Comparison of ENCODE assay signal across 8 mouse cellular contexts in genomic region chr12:86905203-86905602, GRCm38 (mm10). TPM values are rescaled to one million over a fixed set of nuclear protein-coding genes. Genes with fewer than 3 reads are reported as not detected.
DNase-seq lines count a peak whose midpoint lies in the region; ATAC-seq and TF ChIP-seq lines count a peak whose summit lies in the region.

No protein-coding gene starts in this region.

- 11% methylated on average over 4 of the region's 4 CpGs for WGBS in hindbrain, embryonic 11.5 days
- WGBS in hindbrain, embryonic 12.5 days: 13% methylated on average over 4 of the region's 4 CpGs
- 4% methylated on average over 4 of the region's 4 CpGs for WGBS in bone marrow, adult 2 months
- 11% methylated on average over 4 of the region's 4 CpGs for WGBS in liver, postnatal 0 days (ENCODE audit: insufficient replicate concordance)
- 22% methylated on average over 4 of the region's 4 CpGs for WGBS in stomach, postnatal 0 days

- no peak for TF ChIP-seq POLR2A in CH12.LX (IDR thresholded peaks at IDR 0.05; ENCODE audit: low read depth, low read length)
- TF ChIP-seq POLR2A in bone marrow, adult 2 months (IDR thresholded peaks at IDR 0.05; ENCODE audit: borderline replicate concordance, control insufficient read depth, low read depth, low read length): no peak

- no peaks in the 10 kb centered on the region for H3K79me2 ChIP-seq in CH12.LX (replicated peaks; ENCODE audit: control insufficient read depth, extremely low read depth, insufficient read depth, poor library complexity, severe bottlenecking)

- H3K27ac ChIP-seq in hindbrain, embryonic 11.5 days (ENCODE audit: low read depth, low read length): no peak overlapping the region
- no peak overlapping the region for H3K27ac ChIP-seq in hindbrain, embryonic 12.5 days
- no peak overlapping the region; the same call in 1 of the 2 replicates for H3K27ac ChIP-seq in CH12.LX (ENCODE audit: insufficient read depth, low read depth)
- no peak overlapping the region for H3K27ac ChIP-seq in bone marrow, adult 2 months (ENCODE audit: control insufficient read depth, insufficient read depth, low read depth, low read length, poor library complexity)
- no peak overlapping the region for H3K27ac ChIP-seq in liver, postnatal 0 days (ENCODE audit: low read depth)
- no peak overlapping the region for H3K27ac ChIP-seq in stomach, postnatal 0 days (replicated peaks)

- 0 out of 2 replicates have a peak, but pooled peaks cover 3% of the 10 kb centered on the region for H3K4me1 ChIP-seq in hindbrain, embryonic 11.5 days (replicated peaks; ENCODE audit: control insufficient read depth, insufficient read depth, low read length)
- peaks cover 12% of the 10 kb centered on the region for H3K4me1 ChIP-seq in hindbrain, embryonic 12.5 days
- H3K4me1 ChIP-seq in CH12.LX (ENCODE audit: control insufficient read depth in 1 of 2, insufficient read depth in 2 of 2): peaks cover 9 to 26% of the 10 kb centered on the region in 2 experiments
- no peaks in the 10 kb centered on the region for H3K4me1 ChIP-seq in bone marrow, adult 2 months (ENCODE audit: control insufficient read depth, insufficient read depth, low read length)
- H3K4me1 ChIP-seq in liver, postnatal 0 days (ENCODE audit: insufficient read depth): peaks cover 17% of the 10 kb centered on the region
- H3K4me1 ChIP-seq in stomach, postnatal 0 days (replicated peaks; ENCODE audit: control insufficient read depth, insufficient read depth): 0 out of 2 replicates have a peak, but pooled peaks cover 5% of the 10 kb centered on the region

- ATAC-seq in hindbrain, embryonic 11.5 days (ENCODE audit: low FRiP score): peak; percentile 29; the same call in 1 of the 2 replicates
- no peak for ATAC-seq in hindbrain, embryonic 12.5 days (ENCODE audit: low FRiP score)
- peak; percentile 40; the same call in 1 of the 2 replicates for ATAC-seq in liver, postnatal 0 days
- peak; percentile 51; the same call in 1 of the 2 replicates for ATAC-seq in stomach, postnatal 0 days (ENCODE audit: low FRiP score, low TSS enrichment)

- no peak overlapping the region for H3K9ac ChIP-seq in hindbrain, embryonic 11.5 days (ENCODE audit: low read depth, low read length)
- H3K9ac ChIP-seq in hindbrain, embryonic 12.5 days: no peak overlapping the region
- H3K9ac ChIP-seq in CH12.LX (ENCODE audit: insufficient read depth, low read depth): no peak overlapping the region
- H3K9ac ChIP-seq in liver, postnatal 0 days (replicated peaks): no peak overlapping the region
- H3K9ac ChIP-seq in stomach, postnatal 0 days (ENCODE audit: low read length): no peak overlapping the region

- no peaks in the 10 kb centered on the region; the same call in 1 of the 2 replicates for H3K27me3 ChIP-seq in hindbrain, embryonic 11.5 days (ENCODE audit: control insufficient read depth, insufficient read depth, low read length)
- peaks cover 9% of the 10 kb centered on the region for H3K27me3 ChIP-seq in hindbrain, embryonic 12.5 days
- no peaks in the 10 kb centered on the region for H3K27me3 ChIP-seq in CH12.LX (replicated peaks)
- H3K27me3 ChIP-seq in liver, postnatal 0 days (ENCODE audit: insufficient read depth, low read length): no peaks in the 10 kb centered on the region
- H3K27me3 ChIP-seq in stomach, postnatal 0 days (ENCODE audit: control insufficient read depth, insufficient read depth, low read length): no peaks in the 10 kb centered on the region

- no peaks in the 10 kb centered on the region for H3K36me3 ChIP-seq in hindbrain, embryonic 11.5 days (ENCODE audit: control insufficient read depth, insufficient read depth, low read length)
- no peaks in the 10 kb centered on the region for H3K36me3 ChIP-seq in hindbrain, embryonic 12.5 days
- H3K36me3 ChIP-seq in CH12.LX (replicated peaks in 1 of 2; ENCODE audit: control insufficient read depth in 1 of 2, insufficient read depth in 1 of 2, low read length in 1 of 2): peaks cover 0 to 9% of the 10 kb centered on the region in 2 experiments
- H3K36me3 ChIP-seq in liver, postnatal 0 days (replicated peaks; ENCODE audit: insufficient read depth, low read length): no peaks in the 10 kb centered on the region
- no peaks in the 10 kb centered on the region for H3K36me3 ChIP-seq in stomach, postnatal 0 days (ENCODE audit: control insufficient read depth, insufficient read depth, low read length)

- H3K4me3 ChIP-seq in hindbrain, embryonic 11.5 days (ENCODE audit: low read depth, low read length): no peak overlapping the region
- H3K4me3 ChIP-seq in hindbrain, embryonic 12.5 days: no peak overlapping the region
- no peak overlapping the region for H3K4me3 ChIP-seq in CH12.LX (replicated peaks in 1 of 3; ENCODE audit: low read depth in 2 of 3, low read length in 2 of 3, poor library complexity in 1 of 3)
- no peak overlapping the region for H3K4me3 ChIP-seq in bone marrow, adult 2 months (replicated peaks; ENCODE audit: control insufficient read depth, low read depth, low read length)
- no peak overlapping the region for H3K4me3 ChIP-seq in liver, postnatal 0 days (ENCODE audit: low read depth, low read length)
- H3K4me3 ChIP-seq in stomach, postnatal 0 days (ENCODE audit: low read depth, low read length): no peak overlapping the region

- in situ Hi-C loops in CH12.LX (cut with MboI; ENCODE audit: low pct_ligation_motif_present, low pct_unique_long_range_greater_than_20kb, low sequenced_read_pairs): loop anchor here (5.0 kb wide), 1 partner anchor 108 kb away; no protein-coding TSS in a partner anchor

- H3K4me2 ChIP-seq in hindbrain, embryonic 11.5 days (replicated peaks; ENCODE audit: low read depth, low read length): no peak overlapping the region
- H3K4me2 ChIP-seq in hindbrain, embryonic 12.5 days (replicated peaks): no peak overlapping the region
- H3K4me2 ChIP-seq in CH12.LX (ENCODE audit: insufficient read depth, low read depth, poor library complexity, severe bottlenecking): 0 out of 2 replicates have a peak overlapping the region, but pooled peaks have one; percentile 9
- no peak overlapping the region for H3K4me2 ChIP-seq in liver, postnatal 0 days (ENCODE audit: low read depth, low read length)
- H3K4me2 ChIP-seq in stomach, postnatal 0 days (replicated peaks; ENCODE audit: low read depth): no peak overlapping the region

- DNase-seq in hindbrain, embryonic 11.5 days (ENCODE audit: low spot score): peak; percentile 62
- DNase-seq in CH12.LX (ENCODE audit: extremely low read depth): peak; percentile 59
- DNase-seq in gastrocnemius, postnatal 10 days: peak; percentile 51
- DNase-seq in liver, postnatal 0 days: peak; percentile 37
- DNase-seq in stomach, postnatal 0 days (ENCODE audit: low spot score): peak; percentile 40
- DNase-seq in layer of hippocampus, postnatal 10 days (ENCODE audit: low spot score in 2 of 2): no peak

- dilution Hi-C loops in CH12.LX (cut with MboI; ENCODE audit: extremely low pct_ligation_motif_present, extremely low pct_unique_long_range_greater_than_20kb, low sequenced_read_pairs): no loop called here

- TF ChIP-seq CTCF in CH12.LX (conservative IDR thresholded peaks at IDR 0.05 in 1 of 2, IDR thresholded peaks at IDR 0.05 in 1 of 2; ENCODE audit: low read depth in 2 of 2, low read length in 2 of 2): peak; percentile 83
- peak; percentile 59 for TF ChIP-seq CTCF in bone marrow, adult 2 months (IDR thresholded peaks at IDR 0.05; ENCODE audit: control insufficient read depth, insufficient read depth, low read length)
- peak; percentile 88 for TF ChIP-seq CTCF in liver, postnatal 0 days (IDR thresholded peaks at IDR 0.05; ENCODE audit: low read depth)
- peak; percentile 88 for TF ChIP-seq CTCF in stomach, postnatal 0 days (IDR thresholded peaks at IDR 0.05; ENCODE audit: low read depth)

- no peaks in the 10 kb centered on the region for H3K9me3 ChIP-seq in hindbrain, embryonic 11.5 days (ENCODE audit: control insufficient read depth, low read length)
- H3K9me3 ChIP-seq in hindbrain, embryonic 12.5 days (replicated peaks): no peaks in the 10 kb centered on the region
- no peaks in the 10 kb centered on the region for H3K9me3 ChIP-seq in CH12.LX (replicated peaks; ENCODE audit: low read length)
- H3K9me3 ChIP-seq in liver, postnatal 0 days (ENCODE audit: low read length): no peaks in the 10 kb centered on the region
- H3K9me3 ChIP-seq in stomach, postnatal 0 days (ENCODE audit: control insufficient read depth, low read length): no peaks in the 10 kb centered on the region

- TF ChIP-seq RAD21 in CH12.LX (IDR thresholded peaks at IDR 0.05; ENCODE audit: low read depth, low read length): peak; percentile 62

- TF ChIP-seq EP300 in CH12.LX (IDR thresholded peaks at IDR 0.05; ENCODE audit: low read length): no peak
- no peak for TF ChIP-seq EP300 in liver, postnatal 0 days (IDR thresholded peaks at IDR 0.05; ENCODE audit: low read depth)
- TF ChIP-seq EP300 in stomach, postnatal 0 days (optimal IDR thresholded peaks at IDR 0.05): no peak

TF ChIP-seq in CH12.LX, 34 proteins besides CTCF, POLR2A, EP300 and RAD21 (continues in another document):
- TF ChIP-seq MAX (IDR thresholded peaks at IDR 0.05; ENCODE audit: low read length) (no peak), NELFE (IDR thresholded peaks at IDR 0.05; ENCODE audit: low read depth, low read length) (peak; percentile 22; the same call in 1 of the 2 replicates)

RNA-seq across cellular contexts. Expression of gene Irf2bpl, which starts 20.6 kb away (rescaled TPM):
- 16.0 and 21.3 TPM in 2 replicates for polyA plus RNA-seq in hindbrain, embryonic 11.5 days (2014; fragmentation: Nextera tagmentation; extraction: Ambion mirVana)
- 75.9 and 86.3 TPM in 2 replicates for polyA plus RNA-seq in hindbrain, embryonic 12.5 days (2016; fragmentation: Nextera tagmentation; extraction: Ambion mirVana)
- 19.6 and 21.4 TPM in 2 replicates for total RNA-seq in CH12.LX (2012; rRNA removed)
- total RNA-seq in CH12.LX (2014; rRNA removed): 7.0 and 8.2 TPM in 2 replicates
- polyA plus RNA-seq in CH12.LX (2012; ENCODE audit: insufficient read length, low read depth): 10.2 and 12.1 TPM in 2 replicates
- polyA plus RNA-seq in bone marrow, adult 2 months (2011; ENCODE audit: insufficient read depth, insufficient read length, low replicate concordance, missing spikeins): 1.7 and 3.4 TPM in 2 replicates
- total RNA-seq in gastrocnemius, postnatal 10 days (2021): 10 to 100 TPM; 42.9 to 46.7 TPM
- polyA plus RNA-seq in liver, postnatal 0 days (2015; fragmentation: Nextera tagmentation; extraction: Ambion mirVana): 5.0 and 5.3 TPM in 2 replicates
- polyA plus RNA-seq in stomach, postnatal 0 days (2015; fragmentation: Nextera tagmentation; extraction: Ambion mirVana): 19.1 and 19.8 TPM in 2 replicates
- total RNA-seq in layer of hippocampus, postnatal 10 days (2021): 10 to 100 TPM; 77.9 to 81.5 TPM

RNA-seq across cellular contexts. Expression of gene Cipc, which starts 41.6 kb away (rescaled TPM):
- 32.2 and 39.5 TPM in 2 replicates for polyA plus RNA-seq in hindbrain, embryonic 11.5 days (2014; fragmentation: Nextera tagmentation; extraction: Ambion mirVana)
- polyA plus RNA-seq in hindbrain, embryonic 12.5 days (2016; fragmentation: Nextera tagmentation; extraction: Ambion mirVana): 41.1 and 46.9 TPM in 2 replicates
- 18.7 and 19.6 TPM in 2 replicates for total RNA-seq in CH12.LX (2012; rRNA removed)
- 15.7 and 16.7 TPM in 2 replicates for total RNA-seq in CH12.LX (2014; rRNA removed)
- polyA plus RNA-seq in CH12.LX (2012; ENCODE audit: insufficient read length, low read depth): 17.5 and 20.5 TPM in 2 replicates
- polyA plus RNA-seq in bone marrow, adult 2 months (2011; ENCODE audit: insufficient read depth, insufficient read length, low replicate concordance, missing spikeins): 5.5 and 5.9 TPM in 2 replicates
- 10 to 100 TPM; 17.5 to 22.8 TPM for total RNA-seq in gastrocnemius, postnatal 10 days (2021)
- polyA plus RNA-seq in liver, postnatal 0 days (2015; fragmentation: Nextera tagmentation; extraction: Ambion mirVana): 4.4 and 4.7 TPM in 2 replicates
- 10.1 and 10.8 TPM in 2 replicates for polyA plus RNA-seq in stomach, postnatal 0 days (2015; fragmentation: Nextera tagmentation; extraction: Ambion mirVana)
- total RNA-seq in layer of hippocampus, postnatal 10 days (2021): 10 to 100 TPM; 55.2 to 58.1 TPM

Comparison
In these comparisons a context has a peak if more than half of its experiments do, and no peak if none do; other contexts are left out.
1. DNase-seq: peak in hindbrain, embryonic 11.5 days (single experiment), CH12.LX (single experiment), gastrocnemius, postnatal 10 days (single experiment), liver, postnatal 0 days (single experiment) and stomach, postnatal 0 days (single experiment); none in layer of hippocampus, postnatal 10 days (0 of 2).
2. Peak in every context shown above with its lines, with median percentiles within 50 percentile points of each other: CTCF ChIP-seq.